Mouse (Mus musculus) bone marrow macrophage, adult 2 months (primary cell): Measurements from ENCODE around the gene Ikzf1.

Experiments
- CTCF ChIP-seq: IDR thresholded peaks from 2 replicates; pipeline ENCODE4 v1.5.1; 2012; ENCODE audit warnings: low read depth, mild to moderate bottlenecking, low read length, moderate library complexity
- POLR2A ChIP-seq: IDR thresholded peaks from 2 replicates; pipeline ENCODE4 v1.6.1; 2012; ENCODE audit warnings: mild to moderate bottlenecking, low read depth, low read length, borderline replicate concordance

DNA sequence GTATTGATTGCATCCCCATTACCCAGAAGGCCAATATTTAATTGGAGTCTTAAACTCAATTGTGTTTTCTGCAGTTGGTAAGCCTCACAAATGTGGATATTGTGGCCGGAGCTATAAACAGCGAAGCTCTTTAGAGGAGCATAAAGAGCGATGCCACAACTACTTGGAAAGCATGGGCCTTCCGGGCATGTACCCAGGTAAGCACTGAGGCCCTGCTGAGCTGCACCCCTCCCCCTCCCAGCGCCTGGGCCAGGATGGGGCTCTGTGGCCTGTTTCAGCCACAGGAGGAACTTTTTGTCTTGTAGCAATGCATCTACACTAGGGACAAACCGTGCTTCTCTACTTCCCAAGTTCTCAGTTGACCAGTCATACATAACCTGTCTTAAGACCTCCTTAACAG is 73.3 kb downstream of the Ikzf1 start:
- TF ChIP-seq CTCF (no peak), POLR2A (no peak)
